Comparison of ENCODE assay signal across 9 mouse cellular contexts in genomic region chr19:10520355-10520754, GRCm38 (mm10). TPM values are rescaled to one million over a fixed set of nuclear protein-coding genes. Genes with fewer than 3 reads are reported as not detected.
A peak's percentile ranks its signal among the peaks of the same experiment; 100 is the strongest.
DNase-seq lines count a peak whose midpoint lies in the region; ATAC-seq and TF ChIP-seq lines count a peak whose summit lies in the region.
"Had no signal": no experiment of that assay in that cellular context is flagged by ENCODE, and none has a peak within 500 bp of the region (broad histone marks: within the 10 kb centered on the region; RNA-seq: fewer than 3 reads in every experiment).

No protein-coding gene starts in this region.

- no peaks in the 10 kb centered on the region for H3K9me3 ChIP-seq in stomach, postnatal 0 days (ENCODE audit: control insufficient read depth, low read length)

- ATAC-seq in stomach, postnatal 0 days (ENCODE audit: low FRiP score, low TSS enrichment) = no peak

- peaks cover 5% of the 10 kb centered on the region for H3K36me3 ChIP-seq in stomach, postnatal 0 days (ENCODE audit: control insufficient read depth, insufficient read depth, low read length)

- peak; percentile 33; the same call in 1 of the 2 replicates for TF ChIP-seq CTCF in brain, embryonic 14.5 days (IDR thresholded peaks at IDR 0.05; ENCODE audit: borderline replicate concordance, extremely low read depth, insufficient read depth, insufficient read length)
- peak; percentile 73 for TF ChIP-seq CTCF in stomach, postnatal 0 days (IDR thresholded peaks at IDR 0.05; ENCODE audit: low read depth)

- no peak overlapping the region for H3K4me2 ChIP-seq in stomach, postnatal 0 days (replicated peaks; ENCODE audit: low read depth)

- TF ChIP-seq EP300 in stomach, postnatal 0 days (optimal IDR thresholded peaks at IDR 0.05) = no peak

- H3K27me3 ChIP-seq in stomach, postnatal 0 days (ENCODE audit: control insufficient read depth, insufficient read depth, low read length) = no peaks in the 10 kb centered on the region

- H3K4me3 ChIP-seq in stomach, postnatal 0 days (ENCODE audit: low read depth, low read length) = no peak overlapping the region

- WGBS in stomach, postnatal 0 days = 54% methylated on average over 1 of the region's 1 CpGs

- H3K9ac ChIP-seq in stomach, postnatal 0 days (ENCODE audit: low read length) = no peak overlapping the region

- H3K4me1 ChIP-seq in stomach, postnatal 0 days (replicated peaks; ENCODE audit: control insufficient read depth, insufficient read depth) = no peaks in the 10 kb centered on the region

- DNase-seq in kidney, adult 9 months = peak; percentile 24
- no peak for DNase-seq in kidney, adult 11 months
- peak; percentile 15 for DNase-seq in thymus, postnatal 14 days
- no peak for DNase-seq in thymus, postnatal 4 days
- peak; percentile 55 for DNase-seq in brain, embryonic 14.5 days (ENCODE audit: low read depth)
- DNase-seq in stomach, postnatal 0 days (ENCODE audit: low spot score) = no peak
- DNase-seq in gastrocnemius, postnatal 25 days = no peak
- no peak for DNase-seq in layer of hippocampus, postnatal 36 days
- DNase-seq: adrenal gland, postnatal 36 days had no signal

- no peak for TF ChIP-seq POLR2A in brain, embryonic 14.5 days (IDR thresholded peaks at IDR 0.05; ENCODE audit: borderline replicate concordance, extremely low read depth, insufficient read depth, insufficient read length, poor library complexity, severe bottlenecking)

- no peak overlapping the region for H3K27ac ChIP-seq in stomach, postnatal 0 days (replicated peaks)

RNA-seq across cellular contexts. Expression of gene Cpsf7, which starts 4.7 kb away (rescaled TPM):
- 116 and 131 TPM in 2 replicates for polyA plus RNA-seq in brain, embryonic 14.5 days (2012; rRNA removed)
- polyA plus RNA-seq in stomach, postnatal 0 days (2015; fragmentation: Nextera tagmentation; extraction: Ambion mirVana) = 12.5 and 16.7 TPM in 2 replicates
- total RNA-seq in gastrocnemius, postnatal 25 days (2021) = 10 to 100 TPM; 18.0 to 18.5 TPM
- total RNA-seq in layer of hippocampus, postnatal 36 days (2021) = 10 to 100 TPM; 75.7 to 81.6 TPM

RNA-seq across cellular contexts. Expression of gene Sdhaf2, which starts 5.6 kb away (rescaled TPM):
- polyA plus RNA-seq in brain, embryonic 14.5 days (2012; rRNA removed) = 45.3 and 49.9 TPM in 2 replicates
- polyA plus RNA-seq in stomach, postnatal 0 days (2015; fragmentation: Nextera tagmentation; extraction: Ambion mirVana) = 37.4 and 38.9 TPM in 2 replicates
- total RNA-seq in gastrocnemius, postnatal 25 days (2021) = 10 to 100 TPM; 49.0 to 54.0 TPM
- 10 to 100 TPM; 57.9 to 59.2 TPM for total RNA-seq in layer of hippocampus, postnatal 36 days (2021)

RNA-seq across cellular contexts. Expression of gene Tmem216, which starts 35.7 kb away (rescaled TPM):
- polyA plus RNA-seq in brain, embryonic 14.5 days (2012; rRNA removed) = 40.9 and 74.9 TPM in 2 replicates
- 23.3 and 23.9 TPM in 2 replicates for polyA plus RNA-seq in stomach, postnatal 0 days (2015; fragmentation: Nextera tagmentation; extraction: Ambion mirVana)
- 1 to 10 TPM; 1.9 to 2.2 TPM for total RNA-seq in gastrocnemius, postnatal 25 days (2021)
- 10 to 100 TPM; 10.5 to 12.6 TPM for total RNA-seq in layer of hippocampus, postnatal 36 days (2021)

RNA-seq across cellular contexts. Expression of gene Ppp1r32, which starts 37.6 kb away (rescaled TPM):
- polyA plus RNA-seq in brain, embryonic 14.5 days (2012; rRNA removed) = 2.3 and 2.5 TPM in 2 replicates
- polyA plus RNA-seq in stomach, postnatal 0 days (2015; fragmentation: Nextera tagmentation; extraction: Ambion mirVana) = 0.15 and 0.16 TPM in 2 replicates
- total RNA-seq in gastrocnemius, postnatal 25 days (2021) = under 1 TPM; 0.90 to 0.91 TPM
- total RNA-seq in layer of hippocampus, postnatal 36 days (2021) = 1 to 10 TPM; 1.5 to 1.8 TPM

RNA-seq across cellular contexts. Expression of gene Cyb561a3, which starts 56.6 kb away (rescaled TPM):
- 21.2 and 27.5 TPM in 2 replicates for polyA plus RNA-seq in brain, embryonic 14.5 days (2012; rRNA removed)
- 15.7 and 16.7 TPM in 2 replicates for polyA plus RNA-seq in stomach, postnatal 0 days (2015; fragmentation: Nextera tagmentation; extraction: Ambion mirVana)
- total RNA-seq in gastrocnemius, postnatal 25 days (2021) = 1 to 10 TPM; 4.5 to 6.2 TPM
- total RNA-seq in layer of hippocampus, postnatal 36 days (2021) = 10 to 100 TPM; 10.3 TPM

Comparison
In these comparisons a context has a peak if more than half of its experiments do, and no peak if none do; other contexts are left out.
1. DNase-seq: peak in kidney, adult 9 months (single experiment), thymus, postnatal 14 days (single experiment) and brain, embryonic 14.5 days (single experiment); none in kidney, adult 11 months (single experiment), thymus, postnatal 4 days (single experiment), stomach, postnatal 0 days (single experiment), gastrocnemius, postnatal 25 days (single experiment) and layer of hippocampus, postnatal 36 days (0 of 2).